Mouse (Mus musculus): ENCODE measurements around the gene Faim2. TPM values are rescaled to one million over a fixed set of nuclear protein-coding genes. Genes with fewer than 3 reads are reported as not detected.

Gene Faim2
- polyA plus RNA-seq (2014; fragmentation: Nextera tagmentation; extraction: Ambion mirVana): 0.41 and 0.42 TPM in 2 replicates

DNA sequence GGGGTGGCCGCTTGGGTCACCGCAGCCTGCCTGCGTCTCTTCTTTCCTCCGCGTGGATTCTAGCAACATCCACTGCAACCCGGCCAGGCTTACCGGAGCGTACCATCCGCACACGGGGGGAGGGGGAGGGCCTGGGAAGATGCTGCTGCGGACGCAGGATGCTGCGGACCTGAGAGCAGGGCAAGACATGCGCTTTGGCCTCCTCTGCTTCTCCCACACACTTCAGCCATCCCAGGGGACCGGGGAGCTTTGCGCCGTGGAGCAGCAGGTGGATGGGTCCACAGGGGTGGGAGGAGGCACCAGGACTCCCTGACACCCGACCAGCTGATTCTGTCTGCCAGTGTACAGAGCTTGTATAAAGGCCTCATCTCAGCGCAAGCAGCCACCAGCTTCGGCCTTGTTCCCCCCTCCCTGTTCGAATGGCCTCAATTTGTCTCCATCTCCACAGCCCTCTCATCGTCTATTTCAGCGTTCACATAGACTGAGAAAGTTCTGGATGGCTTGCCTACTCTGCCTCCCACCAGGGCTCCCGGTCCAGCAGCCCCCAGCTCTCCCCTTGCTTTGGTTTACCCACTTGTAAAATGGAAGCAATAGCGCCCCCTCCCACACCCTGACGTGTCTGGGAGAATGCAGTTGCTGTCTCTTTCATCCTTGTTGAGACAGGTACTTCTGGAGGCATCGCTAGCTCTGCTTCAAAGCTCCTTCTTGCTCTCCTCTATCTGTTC, at the start of gene Faim2:
Faim2 (minus strand) TSS at position 537 of the 725 bp plus-strand sequence.
- no peak within 1 kb of the TSS for H3K9ac ChIP-seq (ENCODE audit: low read length)
- H3K4me3 ChIP-seq (ENCODE audit: low read depth, low read length): no peak within 1 kb of the TSS
- H3K27me3 ChIP-seq (replicated peaks; ENCODE audit: control insufficient read depth, insufficient read depth, low read length): peaks cover 26% of the 10 kb centered on the region
- no peaks in the 10 kb centered on the region for H3K36me3 ChIP-seq (ENCODE audit: control insufficient read depth, insufficient read depth, low read length)
- H3K9me3 ChIP-seq (ENCODE audit: control insufficient read depth, low read length): no peaks in the 10 kb centered on the region
- no peak within 1 kb of the TSS for H3K27ac ChIP-seq (ENCODE audit: low read depth)
- H3K4me1 ChIP-seq (replicated peaks; ENCODE audit: control insufficient read depth, insufficient read depth, low read length): no peaks in the 10 kb centered on the region
- no peak within 1 kb of the TSS for H3K4me2 ChIP-seq (ENCODE audit: low read length)
- WGBS: 17% methylated on average over 27 of the region's 27 CpGs
- DNase-seq (ENCODE audit: low spot score) (peak; percentile 63), ATAC-seq (replicated peaks; ENCODE audit: low FRiP score, low TSS enrichment, low read depth) (no peak)

DNA sequence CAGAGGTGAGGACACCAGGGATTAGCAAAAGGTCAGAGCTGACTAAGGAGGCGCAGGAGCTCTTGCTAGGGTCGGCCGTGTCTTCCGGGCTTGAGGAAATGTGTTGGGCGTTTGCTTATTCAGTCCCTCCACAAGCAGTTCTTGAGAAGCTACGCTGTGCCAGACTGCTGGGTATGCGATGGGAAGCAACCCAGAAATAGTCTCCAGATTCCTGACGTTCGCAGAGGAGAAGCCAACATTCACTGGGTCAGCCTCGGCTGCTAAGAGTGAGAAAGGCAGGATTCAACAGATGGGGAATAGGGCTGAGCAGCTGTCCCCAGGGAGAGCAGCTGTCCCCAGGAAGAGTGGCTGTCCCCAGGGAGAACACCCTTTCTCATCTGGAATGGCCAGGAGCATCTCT, 41.2 kb upstream of the Faim2 start:
- Histone ChIP-seq H3K27ac (ENCODE audit: low read depth) (no peak overlapping the region), H3K4me3 (ENCODE audit: low read depth, low read length) (no peak overlapping the region), H3K4me2 (ENCODE audit: low read length) (no peak overlapping the region), H3K27me3 (replicated peaks; ENCODE audit: control insufficient read depth, insufficient read depth, low read length) (0 out of 2 replicates have a peak, but pooled peaks cover 3% of the 10 kb centered on the region), H3K9ac (ENCODE audit: low read length) (no peak overlapping the region), H3K36me3 (ENCODE audit: control insufficient read depth, insufficient read depth, low read length) (no peaks in the 10 kb centered on the region), H3K9me3 (ENCODE audit: control insufficient read depth, low read length) (no peaks in the 10 kb centered on the region), H3K4me1 (replicated peaks; ENCODE audit: control insufficient read depth, insufficient read depth, low read length) (no peaks in the 10 kb centered on the region)
- ATAC-seq (replicated peaks; ENCODE audit: low FRiP score, low TSS enrichment, low read depth) (no peak), DNase-seq (ENCODE audit: low spot score) (no peak)
- WGBS: 76% methylated on average over 10 of the region's 10 CpGs

DNA sequence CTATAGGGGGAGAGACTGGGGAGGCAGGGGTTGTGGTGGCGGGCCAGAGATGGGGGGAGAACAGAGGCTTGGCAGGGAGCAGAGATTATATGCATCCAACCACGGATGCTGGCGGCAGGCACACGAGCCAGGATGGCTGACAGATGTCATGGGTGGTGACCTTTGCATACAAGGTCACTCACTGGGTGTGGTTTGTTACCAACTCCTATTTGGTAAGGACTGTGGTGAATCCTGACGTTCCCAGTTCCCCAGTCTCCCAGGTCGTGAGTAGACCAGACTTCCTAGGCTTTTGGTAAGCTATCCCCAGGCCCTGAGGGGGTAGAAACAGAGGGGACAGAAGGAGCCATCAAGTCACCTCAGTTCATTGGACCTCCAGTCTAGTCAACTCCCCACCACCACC, 40.7 kb upstream of the Faim2 start:
- ATAC-seq (replicated peaks; ENCODE audit: low FRiP score, low TSS enrichment, low read depth): no peak
- Histone ChIP-seq H3K9ac (ENCODE audit: low read length) (no peak overlapping the region), H3K4me1 (replicated peaks; ENCODE audit: control insufficient read depth, insufficient read depth, low read length) (no peaks in the 10 kb centered on the region), H3K4me2 (ENCODE audit: low read length) (no peak overlapping the region), H3K27ac (ENCODE audit: low read depth) (no peak overlapping the region), H3K36me3 (ENCODE audit: control insufficient read depth, insufficient read depth, low read length) (no peaks in the 10 kb centered on the region), H3K9me3 (ENCODE audit: control insufficient read depth, low read length) (no peaks in the 10 kb centered on the region), H3K4me3 (ENCODE audit: low read depth, low read length) (no peak overlapping the region), H3K27me3 (replicated peaks; ENCODE audit: control insufficient read depth, insufficient read depth, low read length) (0 out of 2 replicates have a peak, but pooled peaks cover 3% of the 10 kb centered on the region)
- DNase-seq (ENCODE audit: low spot score): no peak
- WGBS: 62% methylated on average over 6 of the region's 6 CpGs

DNA sequence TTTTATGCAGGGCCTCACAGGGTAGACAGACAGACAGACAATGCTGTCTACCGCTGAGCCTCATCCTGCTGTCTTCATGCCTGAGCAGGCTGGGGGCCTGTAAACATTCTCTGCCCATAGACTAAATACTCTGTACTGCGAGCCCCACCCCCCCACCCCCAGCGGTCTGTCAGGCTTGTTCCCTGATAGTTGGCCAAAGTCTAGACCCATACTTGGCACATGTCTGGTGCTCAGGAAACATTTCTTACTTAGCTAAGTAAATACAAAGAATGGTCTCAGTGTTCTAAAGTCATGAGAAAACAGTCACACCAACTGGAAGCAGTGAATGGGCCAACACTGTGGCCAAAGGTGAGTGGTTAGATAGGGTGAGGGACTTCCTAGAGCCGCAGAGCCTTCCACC, 39.4 kb upstream of the Faim2 start:
- DNase-seq (ENCODE audit: low spot score): no peak
- 59% methylated on average over 4 of the region's 4 CpGs for WGBS

DNA sequence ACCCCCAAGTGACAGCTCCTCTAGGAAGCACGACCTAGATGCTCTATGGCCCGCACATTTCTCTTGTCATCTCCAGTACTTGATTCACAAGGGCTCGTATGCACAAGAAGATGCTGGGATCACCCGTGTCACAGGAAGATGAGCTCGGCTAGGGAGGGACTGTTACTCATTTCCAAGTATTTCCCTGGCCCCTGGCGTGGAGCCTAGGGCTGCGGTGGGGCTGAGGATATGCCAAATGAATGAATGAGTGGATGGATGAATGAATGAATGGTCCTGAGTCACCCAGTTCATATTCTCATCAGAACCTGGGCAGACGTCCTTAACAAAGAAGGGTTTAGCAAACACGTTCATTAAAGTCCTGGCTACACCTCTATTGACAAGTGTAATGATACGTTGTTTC, 32.3 kb upstream of the Faim2 start:
- no peaks in the 10 kb centered on the region for H3K36me3 ChIP-seq (ENCODE audit: control insufficient read depth, insufficient read depth, low read length)
- H3K4me1 ChIP-seq (replicated peaks; ENCODE audit: control insufficient read depth, insufficient read depth, low read length): no peaks in the 10 kb centered on the region
- no peak overlapping the region for H3K4me3 ChIP-seq (ENCODE audit: low read depth, low read length)
- H3K27ac ChIP-seq (ENCODE audit: low read depth): no peak overlapping the region
- DNase-seq (ENCODE audit: low spot score) (no peak), ATAC-seq (replicated peaks; ENCODE audit: low FRiP score, low TSS enrichment, low read depth) (no peak)
- no peak overlapping the region for H3K9ac ChIP-seq (ENCODE audit: low read length)
- WGBS: 64% methylated on average over 10 of the region's 10 CpGs
- no peaks in the 10 kb centered on the region for H3K27me3 ChIP-seq (replicated peaks; ENCODE audit: control insufficient read depth, insufficient read depth, low read length)
- H3K4me2 ChIP-seq (ENCODE audit: low read length): no peak overlapping the region
- no peaks in the 10 kb centered on the region for H3K9me3 ChIP-seq (ENCODE audit: control insufficient read depth, low read length)

More for the DNA sequence above, 39.4 kb upstream of the Faim2 start:
- Histone ChIP-seq H3K9ac (ENCODE audit: low read length) (no peak overlapping the region), H3K27me3 (replicated peaks; ENCODE audit: control insufficient read depth, insufficient read depth, low read length) (0 out of 2 replicates have a peak, but pooled peaks cover 3% of the 10 kb centered on the region), H3K9me3 (ENCODE audit: control insufficient read depth, low read length) (no peaks in the 10 kb centered on the region), H3K4me1 (replicated peaks; ENCODE audit: control insufficient read depth, insufficient read depth, low read length) (no peaks in the 10 kb centered on the region), H3K4me2 (ENCODE audit: low read length) (no peak overlapping the region), H3K4me3 (ENCODE audit: low read depth, low read length) (no peak overlapping the region), H3K27ac (ENCODE audit: low read depth) (no peak overlapping the region), H3K36me3 (ENCODE audit: control insufficient read depth, insufficient read depth, low read length) (no peaks in the 10 kb centered on the region)
- ATAC-seq (replicated peaks; ENCODE audit: low FRiP score, low TSS enrichment, low read depth): no peak

DNA sequence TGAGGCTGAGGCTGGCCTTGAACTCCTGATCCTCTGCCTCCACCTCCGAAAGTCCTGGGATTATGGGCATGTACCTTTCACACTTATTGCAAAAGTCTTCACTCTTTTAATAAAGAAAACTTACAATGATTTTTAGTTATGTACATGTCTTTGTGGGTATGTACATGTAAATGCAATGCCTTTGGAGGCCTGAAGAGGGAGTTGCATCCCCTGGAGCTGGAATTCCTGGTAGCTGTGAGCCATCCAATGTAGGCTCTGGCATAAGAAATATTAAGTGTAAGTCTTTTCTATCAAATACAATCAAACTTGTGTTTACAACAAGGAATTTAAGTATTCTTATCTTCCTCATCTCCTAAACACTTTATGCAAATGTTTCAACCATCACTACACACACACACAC, 31.0 kb upstream of the Faim2 start:
- Histone ChIP-seq H3K9ac (ENCODE audit: low read length) (no peak overlapping the region), H3K27me3 (replicated peaks; ENCODE audit: control insufficient read depth, insufficient read depth, low read length) (no peaks in the 10 kb centered on the region), H3K27ac (ENCODE audit: low read depth) (no peak overlapping the region), H3K4me2 (ENCODE audit: low read length) (no peak overlapping the region), H3K36me3 (ENCODE audit: control insufficient read depth, insufficient read depth, low read length) (no peaks in the 10 kb centered on the region), H3K4me3 (ENCODE audit: low read depth, low read length) (no peak overlapping the region), H3K9me3 (ENCODE audit: control insufficient read depth, low read length) (no peaks in the 10 kb centered on the region), H3K4me1 (replicated peaks; ENCODE audit: control insufficient read depth, insufficient read depth, low read length) (no peaks in the 10 kb centered on the region)
- no peak for ATAC-seq (replicated peaks; ENCODE audit: low FRiP score, low TSS enrichment, low read depth)
- no peak for DNase-seq (ENCODE audit: low spot score)
- 89% methylated on average over 1 of the region's 1 CpGs for WGBS

DNA sequence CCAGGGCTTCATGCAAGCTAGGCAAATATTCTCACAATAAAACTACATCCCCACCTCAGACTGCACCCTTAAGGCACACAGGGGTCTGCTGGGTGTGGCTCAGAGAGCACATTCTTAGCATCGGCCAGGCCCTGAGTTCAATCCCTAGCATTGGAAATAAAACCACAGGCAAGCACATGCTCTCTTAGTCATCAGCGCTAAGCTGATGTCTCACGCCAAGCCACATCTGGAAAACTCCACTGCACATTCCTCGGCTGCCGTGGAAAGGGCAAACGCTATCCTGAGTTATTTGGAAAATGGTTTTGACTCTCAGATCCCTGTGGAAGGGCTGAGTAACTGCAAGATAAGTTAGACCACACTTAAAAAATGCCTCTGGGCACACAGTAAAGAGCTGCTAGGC, 25.8 kb upstream of the Faim2 start:
- DNase-seq (ENCODE audit: low spot score) (no peak), ATAC-seq (replicated peaks; ENCODE audit: low FRiP score, low TSS enrichment, low read depth) (no peak)
- H3K27ac ChIP-seq (ENCODE audit: low read depth): no peak overlapping the region
- H3K4me3 ChIP-seq (ENCODE audit: low read depth, low read length): no peak overlapping the region
- no peak overlapping the region for H3K4me2 ChIP-seq (ENCODE audit: low read length)
- no peaks in the 10 kb centered on the region for H3K9me3 ChIP-seq (ENCODE audit: control insufficient read depth, low read length)
- no peaks in the 10 kb centered on the region for H3K4me1 ChIP-seq (replicated peaks; ENCODE audit: control insufficient read depth, insufficient read depth, low read length)
- no peak overlapping the region for H3K9ac ChIP-seq (ENCODE audit: low read length)
- WGBS: 45% methylated on average over 6 of the region's 6 CpGs
- H3K27me3 ChIP-seq (replicated peaks; ENCODE audit: control insufficient read depth, insufficient read depth, low read length): no peaks in the 10 kb centered on the region
- no peaks in the 10 kb centered on the region for H3K36me3 ChIP-seq (ENCODE audit: control insufficient read depth, insufficient read depth, low read length)

DNA sequence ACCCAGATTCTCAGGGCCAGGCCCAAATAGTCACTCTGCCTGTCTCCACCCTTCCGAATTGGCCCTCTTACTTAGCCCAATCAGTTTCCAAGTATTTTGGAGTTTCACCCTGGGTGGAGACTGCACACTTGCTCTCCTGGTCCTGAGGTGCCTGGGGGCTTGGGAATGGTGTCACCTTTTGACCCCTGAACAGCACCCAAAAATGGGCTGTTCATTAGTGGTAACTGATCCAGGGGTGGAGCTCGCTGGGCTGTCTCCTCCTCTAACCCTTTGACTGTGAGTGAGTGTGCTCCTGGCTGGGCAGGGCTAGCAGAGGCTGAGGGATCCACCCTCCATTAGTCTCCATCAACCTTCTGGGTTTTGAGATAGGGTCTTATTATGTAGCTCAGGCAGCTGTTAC, 21.9 kb upstream of the Faim2 start:
- Histone ChIP-seq H3K9ac (ENCODE audit: low read length) (no peak overlapping the region), H3K4me3 (ENCODE audit: low read depth, low read length) (no peak overlapping the region), H3K4me1 (replicated peaks; ENCODE audit: control insufficient read depth, insufficient read depth, low read length) (no peaks in the 10 kb centered on the region), H3K27ac (ENCODE audit: low read depth) (no peak overlapping the region), H3K4me2 (ENCODE audit: low read length) (no peak overlapping the region), H3K27me3 (replicated peaks; ENCODE audit: control insufficient read depth, insufficient read depth, low read length) (no peaks in the 10 kb centered on the region; the same call in 1 of the 2 replicates), H3K9me3 (ENCODE audit: control insufficient read depth, low read length) (no peaks in the 10 kb centered on the region), H3K36me3 (ENCODE audit: control insufficient read depth, insufficient read depth, low read length) (no peaks in the 10 kb centered on the region)
- no peak for ATAC-seq (replicated peaks; ENCODE audit: low FRiP score, low TSS enrichment, low read depth)
- WGBS: 52% methylated on average over 2 of the region's 2 CpGs
- DNase-seq (ENCODE audit: low spot score): no peak

DNA sequence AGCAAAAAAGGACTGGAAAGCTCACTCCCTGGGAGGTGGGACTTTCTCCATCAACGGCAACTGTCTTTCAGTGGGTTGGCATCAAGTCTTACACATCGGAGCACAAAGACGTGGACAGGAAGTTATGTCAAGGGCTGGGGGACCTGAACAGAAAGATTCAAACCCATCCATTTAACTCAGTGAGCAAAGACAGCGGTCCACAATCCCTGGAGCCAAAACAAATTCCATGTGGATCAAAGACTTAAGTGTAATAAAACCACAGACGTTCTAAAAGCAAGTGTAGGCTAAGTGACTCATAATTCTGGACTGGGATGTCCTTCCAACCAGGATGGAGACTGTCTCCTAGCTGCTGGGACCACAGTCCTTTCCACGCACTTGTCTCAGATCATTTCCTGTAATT, 19.8 kb upstream of the Faim2 start:
- Histone ChIP-seq H3K9ac (ENCODE audit: low read length) (no peak overlapping the region), H3K4me1 (replicated peaks; ENCODE audit: control insufficient read depth, insufficient read depth, low read length) (no peaks in the 10 kb centered on the region), H3K4me2 (ENCODE audit: low read length) (no peak overlapping the region), H3K36me3 (ENCODE audit: control insufficient read depth, insufficient read depth, low read length) (no peaks in the 10 kb centered on the region), H3K9me3 (ENCODE audit: control insufficient read depth, low read length) (no peaks in the 10 kb centered on the region), H3K4me3 (ENCODE audit: low read depth, low read length) (no peak overlapping the region), H3K27ac (ENCODE audit: low read depth) (no peak overlapping the region), H3K27me3 (replicated peaks; ENCODE audit: control insufficient read depth, insufficient read depth, low read length) (peaks cover 12% of the 10 kb centered on the region; the same call in 1 of the 2 replicates)
- DNase-seq (ENCODE audit: low spot score) (no peak), ATAC-seq (replicated peaks; ENCODE audit: low FRiP score, low TSS enrichment, low read depth) (no peak)
- 75% methylated on average over 6 of the region's 6 CpGs for WGBS

Measured in intestine, embryonic 14.5 days (tissue).